Mouse (Mus musculus): ENCODE results near the gene Cyld. TPM values are rescaled to one million over a fixed set of nuclear protein-coding genes. Genes with fewer than 3 reads are reported as not detected.

The Cyld gene
- polyA plus RNA-seq, 1 experiment from 2014 or later, result 15.6 TPM

DNA sequence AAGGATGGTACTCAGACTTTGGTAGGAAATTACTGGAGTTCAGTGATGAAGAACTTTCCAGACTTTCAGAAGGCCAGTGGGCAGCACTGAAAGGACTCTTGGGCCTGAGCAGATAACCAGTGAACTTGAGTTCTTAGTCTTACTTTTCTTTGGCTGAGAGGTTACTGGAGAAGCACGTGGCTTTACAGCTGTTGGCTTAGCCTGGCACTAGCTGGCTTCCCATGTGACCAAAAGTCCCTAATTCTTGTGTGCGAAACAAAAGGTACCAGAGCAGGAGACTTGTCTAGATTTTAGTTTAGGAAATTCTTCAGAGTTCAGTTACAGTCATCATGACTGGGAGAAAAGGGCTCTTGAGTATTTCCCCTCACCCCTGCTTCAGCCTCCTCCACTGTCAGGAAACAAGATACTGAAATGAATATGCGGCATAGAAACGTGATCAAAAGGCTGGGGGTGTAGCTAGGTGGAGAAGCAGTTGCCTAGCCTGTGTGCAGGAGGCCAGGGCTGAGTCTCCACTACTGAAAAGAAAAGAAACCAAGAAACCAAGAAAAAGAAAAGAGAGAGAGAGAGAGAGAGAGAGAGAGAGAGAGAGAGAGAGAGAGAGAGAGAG lies 5.4 kb upstream of the Cyld start:
- no peaks in the 10 kb centered on the region for H3K27me3 ChIP-seq (replicated peaks)
- H3K27ac ChIP-seq (replicated peaks), result no peak overlapping the region
- no peaks in the 10 kb centered on the region for H3K9me3 ChIP-seq (replicated peaks)
- H3K4me1 ChIP-seq, result peaks cover 4% of the 10 kb centered on the region
- H3K4me3 ChIP-seq (replicated peaks), result no peak overlapping the region
- no peaks in the 10 kb centered on the region for H3K36me3 ChIP-seq
- 57% methylated on average over 4 of the region's 4 CpGs for WGBS
- H3K9ac ChIP-seq (replicated peaks), result no peak overlapping the region
- no peak for ATAC-seq (ENCODE audit: low FRiP score)
- no peak overlapping the region for H3K4me2 ChIP-seq

DNA sequence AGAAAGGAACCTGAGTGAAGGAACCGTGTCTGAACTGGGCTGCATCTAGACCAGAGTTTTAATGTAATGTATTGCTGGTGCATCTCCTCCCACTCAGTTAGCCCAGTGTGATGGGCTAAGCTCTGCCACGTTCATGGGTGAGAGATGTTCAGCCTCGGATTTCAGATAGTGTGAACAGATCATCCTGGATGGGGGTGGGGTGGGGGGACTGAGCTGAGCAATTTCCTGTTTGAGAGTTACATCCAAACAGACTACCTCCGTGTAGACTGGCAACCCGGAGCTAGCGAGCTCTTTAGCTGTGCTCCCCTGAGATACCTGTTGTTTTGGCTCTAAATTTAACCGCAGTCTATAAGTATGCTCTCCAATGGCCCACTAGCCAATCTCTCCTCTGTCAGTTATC lies 4.9 kb upstream of the Cyld start:
- WGBS, result 58% methylated on average over 7 of the region's 7 CpGs
- H3K4me3 ChIP-seq (replicated peaks), result no peak overlapping the region
- peaks cover 4% of the 10 kb centered on the region for H3K4me1 ChIP-seq
- H3K27me3 ChIP-seq (replicated peaks), result no peaks in the 10 kb centered on the region
- ATAC-seq (ENCODE audit: low FRiP score), result no peak
- no peak overlapping the region for H3K4me2 ChIP-seq
- H3K9me3 ChIP-seq (replicated peaks), result no peaks in the 10 kb centered on the region
- no peak overlapping the region for H3K9ac ChIP-seq (replicated peaks)
- H3K36me3 ChIP-seq, result no peaks in the 10 kb centered on the region
- H3K27ac ChIP-seq (replicated peaks), result no peak overlapping the region

DNA sequence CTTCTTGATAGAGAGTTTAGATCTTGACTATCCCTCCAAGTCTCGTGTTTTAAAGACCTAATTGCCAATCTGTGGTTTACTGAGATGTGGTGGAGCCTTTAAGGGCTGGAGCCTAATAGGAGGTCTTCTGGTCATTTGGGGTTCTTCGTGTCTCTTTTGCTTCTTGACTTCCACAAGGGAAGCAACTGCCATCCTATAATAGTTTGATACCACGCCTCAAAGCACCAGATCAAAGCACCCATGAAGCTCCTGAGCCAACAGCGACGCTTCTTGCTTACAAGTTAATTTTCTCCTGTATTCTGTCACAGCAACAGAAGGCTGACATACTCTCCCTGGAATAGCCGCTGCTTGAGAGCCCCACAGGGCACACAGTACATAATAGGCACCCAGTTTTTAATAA lies 4.0 kb upstream of the Cyld start:
- Histone ChIP-seq H3K4me1 (peaks cover 9% of the 10 kb centered on the region), H3K27me3 (replicated peaks) (no peaks in the 10 kb centered on the region), H3K27ac (replicated peaks) (no peak overlapping the region), H3K4me2 (no peak overlapping the region), H3K4me3 (replicated peaks) (no peak overlapping the region), H3K9me3 (replicated peaks) (no peaks in the 10 kb centered on the region), H3K9ac (replicated peaks) (no peak overlapping the region), H3K36me3 (no peaks in the 10 kb centered on the region)
- 84% methylated on average over 6 of the region's 6 CpGs for WGBS
- no peak for ATAC-seq (ENCODE audit: low FRiP score)

DNA sequence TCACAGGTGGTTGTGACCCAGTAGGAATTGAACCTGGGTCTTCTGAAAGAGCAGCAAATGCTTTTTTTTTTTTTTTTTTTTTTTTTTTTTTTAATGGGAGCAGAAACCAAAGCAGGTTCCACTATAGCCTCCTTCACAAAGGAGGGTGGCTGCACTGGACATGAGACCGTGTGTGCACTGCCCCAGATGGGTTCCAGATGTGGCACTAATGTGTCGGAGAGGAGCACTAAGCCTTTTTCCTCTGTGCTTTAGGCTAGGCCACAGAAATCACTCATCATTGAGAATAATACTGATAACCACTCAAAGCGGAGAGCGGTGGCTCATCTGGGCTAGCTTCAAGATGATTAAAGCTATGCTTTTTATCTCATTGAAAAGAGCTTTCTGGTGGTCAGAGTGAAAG lies 3.5 kb upstream of the Cyld start:
- Histone ChIP-seq H3K9ac (replicated peaks) (no peak overlapping the region), H3K4me1 (peaks cover 11% of the 10 kb centered on the region), H3K4me2 (no peak overlapping the region), H3K27ac (replicated peaks) (no peak overlapping the region), H3K27me3 (replicated peaks) (no peaks in the 10 kb centered on the region), H3K9me3 (replicated peaks) (no peaks in the 10 kb centered on the region), H3K36me3 (no peaks in the 10 kb centered on the region), H3K4me3 (replicated peaks) (no peak overlapping the region)
- ATAC-seq (ENCODE audit: low FRiP score), result no peak
- WGBS, result 92% methylated on average over 4 of the region's 4 CpGs

DNA sequence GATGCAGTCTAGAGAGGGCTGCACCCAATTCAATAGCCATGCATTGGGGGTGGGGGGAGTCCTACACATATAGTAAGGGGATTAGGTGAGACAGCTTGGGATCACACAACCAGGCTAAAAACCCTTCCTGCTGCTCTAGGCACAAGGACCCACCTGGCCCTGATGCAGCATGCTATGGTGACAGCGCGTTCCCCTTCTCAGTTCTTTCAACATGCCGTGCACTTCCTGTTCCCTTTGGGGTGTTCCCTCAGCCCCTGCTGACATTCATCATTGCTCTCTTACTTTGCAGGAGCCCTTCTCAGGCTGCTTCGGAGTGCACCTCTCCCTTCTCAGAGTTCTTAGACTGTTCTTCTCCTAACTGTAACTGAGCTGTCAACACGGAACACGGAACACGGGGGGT lies 2.5 kb upstream of the Cyld start:
- no peak overlapping the region for H3K9ac ChIP-seq (replicated peaks)
- ATAC-seq (ENCODE audit: low FRiP score), result no peak
- no peak overlapping the region for H3K4me2 ChIP-seq
- no peaks in the 10 kb centered on the region for H3K36me3 ChIP-seq
- no peak overlapping the region for H3K27ac ChIP-seq (replicated peaks)
- peaks cover 13% of the 10 kb centered on the region for H3K4me1 ChIP-seq
- WGBS, result 69% methylated on average over 7 of the region's 7 CpGs
- no peaks in the 10 kb centered on the region for H3K9me3 ChIP-seq (replicated peaks)
- H3K4me3 ChIP-seq (replicated peaks), result no peak overlapping the region
- H3K27me3 ChIP-seq (replicated peaks), result no peaks in the 10 kb centered on the region

DNA sequence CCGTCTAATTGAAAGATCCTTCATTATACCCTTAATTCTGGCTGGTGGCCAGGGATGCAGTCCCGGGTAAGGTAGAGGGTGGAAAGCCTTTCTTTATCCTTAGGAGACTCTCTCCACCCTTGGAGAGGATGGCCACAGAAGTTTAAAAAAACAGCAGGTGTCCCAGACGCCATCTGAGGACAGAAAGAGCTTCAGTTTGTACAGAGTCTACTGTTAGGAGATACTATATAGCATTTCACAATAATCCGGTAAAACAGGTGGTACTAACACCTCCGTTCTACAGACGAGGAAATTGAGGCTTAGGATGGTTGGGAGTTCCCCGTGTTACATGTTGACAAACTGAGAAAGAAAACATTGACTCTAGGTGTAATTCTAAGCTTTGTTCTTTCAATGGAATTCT lies 600 bp upstream of the Cyld start:
- ATAC-seq (ENCODE audit: low FRiP score), result peak; percentile 13; the same call in 1 of the 2 replicates
- Histone ChIP-seq H3K36me3 (no peaks in the 10 kb centered on the region), H3K9me3 (replicated peaks) (no peaks in the 10 kb centered on the region), H3K9ac (replicated peaks) (peak overlapping the region; percentile 44), H3K27me3 (replicated peaks) (no peaks in the 10 kb centered on the region), H3K27ac (replicated peaks) (peak overlapping the region; percentile 56; the same call in 1 of the 2 replicates), H3K4me3 (replicated peaks) (peak overlapping the region; percentile 81), H3K4me2 (peak overlapping the region; percentile 62), H3K4me1 (peaks cover 13% of the 10 kb centered on the region)
- 19% methylated on average over 7 of the region's 7 CpGs for WGBS

DNA sequence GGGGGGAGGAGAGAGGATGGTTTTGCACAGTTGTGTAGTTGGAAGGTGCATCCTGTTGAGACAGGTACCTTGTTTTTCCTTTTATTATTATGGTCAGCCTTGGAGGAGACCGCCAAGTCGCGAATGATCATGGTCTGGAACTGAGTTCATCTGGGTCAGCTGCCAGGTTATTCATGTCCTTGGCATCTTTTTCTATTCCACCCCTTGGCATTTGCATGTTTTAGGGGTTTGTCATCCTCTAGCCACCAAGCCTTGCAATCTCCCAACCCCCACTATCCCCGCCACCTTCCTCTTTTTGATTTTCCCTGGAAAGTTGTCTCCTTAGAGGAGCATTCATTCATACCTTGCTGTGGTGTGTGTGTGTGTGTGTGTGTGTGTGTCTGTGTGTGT lies 809 bp downstream of the Cyld start:
- Histone ChIP-seq H3K9ac (replicated peaks) (peak overlapping the region; percentile 73), H3K27me3 (replicated peaks) (no peaks in the 10 kb centered on the region), H3K4me1 (peaks cover 16% of the 10 kb centered on the region), H3K27ac (replicated peaks) (no peak overlapping the region), H3K4me3 (replicated peaks) (peak overlapping the region; percentile 81), H3K9me3 (replicated peaks) (no peaks in the 10 kb centered on the region), H3K36me3 (no peaks in the 10 kb centered on the region), H3K4me2 (peak overlapping the region; percentile 62)
- 12% methylated on average over 4 of the region's 4 CpGs for WGBS
- 0 out of 2 replicates have a peak, but pooled peaks have one; percentile 1 for ATAC-seq (ENCODE audit: low FRiP score)

DNA sequence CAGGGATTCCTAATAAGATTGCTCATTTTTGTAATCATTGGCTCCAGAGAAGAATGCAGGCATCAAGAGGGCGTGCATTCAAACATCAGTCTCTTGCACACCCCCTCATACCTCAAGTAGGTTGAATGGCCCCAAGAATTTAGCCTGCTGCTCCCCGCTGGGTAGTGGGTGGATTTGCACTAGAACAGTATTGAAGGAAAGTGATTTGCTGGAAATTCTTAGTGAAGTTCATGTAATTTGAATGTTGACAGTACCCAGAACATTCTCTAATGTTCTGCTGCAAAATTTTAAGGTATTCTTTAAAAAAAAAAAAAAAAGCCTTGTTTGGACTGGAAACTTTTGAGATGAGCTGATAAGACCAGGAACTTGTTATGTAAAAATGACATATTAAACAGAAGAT lies 1.2 kb downstream of the Cyld start:
- H3K9me3 ChIP-seq (replicated peaks), result no peaks in the 10 kb centered on the region
- peaks cover 16% of the 10 kb centered on the region for H3K4me1 ChIP-seq
- no peaks in the 10 kb centered on the region for H3K36me3 ChIP-seq
- 29% methylated on average over 2 of the region's 2 CpGs for WGBS
- no peak overlapping the region for H3K27ac ChIP-seq (replicated peaks)
- ATAC-seq (ENCODE audit: low FRiP score), result no peak
- H3K4me3 ChIP-seq (replicated peaks), result peak overlapping the region; percentile 81
- no peaks in the 10 kb centered on the region for H3K27me3 ChIP-seq (replicated peaks)
- H3K9ac ChIP-seq (replicated peaks), result peak overlapping the region; percentile 73
- peak overlapping the region; percentile 62 for H3K4me2 ChIP-seq

DNA sequence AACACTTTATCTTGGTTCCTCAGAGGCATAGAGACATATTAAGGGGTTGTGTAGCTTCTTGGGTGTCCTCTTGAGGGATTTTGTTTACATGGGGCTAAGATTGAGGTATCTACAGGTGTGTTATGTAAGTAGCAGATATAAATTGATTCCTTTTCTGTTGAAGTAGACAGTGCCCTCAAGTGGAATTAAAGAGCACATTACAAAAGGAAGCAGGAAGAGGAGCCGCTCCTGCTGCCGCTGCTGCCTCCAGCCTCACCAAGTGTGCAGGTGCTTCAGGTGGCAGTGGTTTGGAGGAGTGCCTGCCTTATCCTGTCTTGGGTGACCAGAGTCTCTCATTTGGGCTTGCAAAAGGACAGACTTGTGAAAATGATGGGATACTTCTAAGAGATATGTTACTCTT lies 4.8 kb downstream of the Cyld start:
- H3K9ac ChIP-seq (replicated peaks), result no peak overlapping the region
- WGBS, result 28% methylated on average over 2 of the region's 2 CpGs
- no peak overlapping the region for H3K4me2 ChIP-seq
- no peak overlapping the region for H3K27ac ChIP-seq (replicated peaks)
- no peaks in the 10 kb centered on the region for H3K9me3 ChIP-seq (replicated peaks)
- no peaks in the 10 kb centered on the region for H3K27me3 ChIP-seq (replicated peaks)
- peaks cover 11% of the 10 kb centered on the region for H3K4me1 ChIP-seq
- no peak overlapping the region for H3K4me3 ChIP-seq (replicated peaks)
- H3K36me3 ChIP-seq, result no peaks in the 10 kb centered on the region
- no peak for ATAC-seq (ENCODE audit: low FRiP score)

DNA sequence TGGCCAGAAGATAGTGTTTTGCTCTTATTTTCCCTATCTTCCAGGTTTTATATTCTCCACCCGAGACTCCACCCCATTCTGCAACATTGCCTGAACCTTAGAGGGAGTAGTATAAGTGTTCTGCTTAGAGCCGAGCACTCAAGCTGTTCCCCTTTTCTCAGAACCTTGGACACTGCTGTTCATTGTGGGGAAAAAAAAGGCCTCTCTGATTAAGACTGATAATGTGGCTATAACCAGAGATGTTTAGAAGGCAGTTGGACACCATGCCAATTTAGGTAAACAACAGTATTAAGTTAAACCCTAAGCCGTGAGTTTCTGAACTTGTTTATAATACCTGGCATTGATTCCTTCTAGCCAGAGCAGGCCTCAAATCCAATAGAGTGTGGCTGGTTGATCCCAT lies 6.0 kb downstream of the Cyld start:
- no peaks in the 10 kb centered on the region for H3K36me3 ChIP-seq

DNA sequence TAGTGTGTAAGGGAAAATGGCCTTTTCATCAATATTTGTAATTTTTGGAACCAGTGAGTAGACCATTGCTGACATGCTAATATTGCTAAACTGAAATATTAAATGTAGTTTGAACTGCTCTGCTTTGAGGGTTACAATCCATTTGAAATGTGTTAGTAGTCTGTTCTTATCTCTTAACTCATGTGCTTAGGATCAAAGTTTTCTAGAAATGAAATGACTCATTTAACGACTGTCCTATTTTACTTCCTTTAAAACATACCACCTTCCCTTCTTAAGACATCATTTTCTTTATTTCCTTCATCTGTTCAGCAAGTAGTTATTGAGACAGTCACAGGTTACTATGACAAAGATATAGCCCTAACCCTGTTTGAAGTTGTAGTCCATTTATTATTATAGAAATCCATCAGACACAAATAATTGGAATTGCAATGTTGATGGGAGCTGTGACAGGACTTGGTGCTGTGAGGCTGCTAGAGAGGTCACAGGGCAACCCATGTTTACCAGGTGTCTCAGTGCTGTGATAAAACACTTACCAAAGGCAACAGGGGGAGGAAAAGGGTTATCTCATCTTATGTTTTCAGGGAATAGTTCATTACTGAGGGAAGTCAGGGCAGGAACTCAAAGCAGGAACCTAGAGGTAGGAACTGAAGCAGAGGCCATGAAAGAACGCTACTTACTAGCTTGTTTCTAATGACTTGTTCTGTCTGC lies 26.6 kb downstream of the Cyld start:
- Histone ChIP-seq H3K4me2 (no peak overlapping the region), H3K9me3 (replicated peaks) (no peaks in the 10 kb centered on the region), H3K27ac (replicated peaks) (no peak overlapping the region), H3K36me3 (peaks cover 34% of the 10 kb centered on the region), H3K9ac (replicated peaks) (no peak overlapping the region), H3K4me1 (no peaks in the 10 kb centered on the region), H3K4me3 (replicated peaks) (no peak overlapping the region), H3K27me3 (replicated peaks) (no peaks in the 10 kb centered on the region)
- 97% methylated on average over 2 of the region's 2 CpGs for WGBS
- ATAC-seq (ENCODE audit: low FRiP score), result no peak

More for the DNA sequence above, 6.0 kb downstream of the Cyld start:
- Histone ChIP-seq H3K9ac (replicated peaks) (no peak overlapping the region), H3K27ac (replicated peaks) (no peak overlapping the region), H3K4me3 (replicated peaks) (no peak overlapping the region), H3K9me3 (replicated peaks) (no peaks in the 10 kb centered on the region), H3K27me3 (replicated peaks) (no peaks in the 10 kb centered on the region), H3K4me1 (peaks cover 8% of the 10 kb centered on the region), H3K4me2 (no peak overlapping the region)
- 86% methylated on average over 3 of the region's 3 CpGs for WGBS
- no peak for ATAC-seq (ENCODE audit: low FRiP score)

DNA sequence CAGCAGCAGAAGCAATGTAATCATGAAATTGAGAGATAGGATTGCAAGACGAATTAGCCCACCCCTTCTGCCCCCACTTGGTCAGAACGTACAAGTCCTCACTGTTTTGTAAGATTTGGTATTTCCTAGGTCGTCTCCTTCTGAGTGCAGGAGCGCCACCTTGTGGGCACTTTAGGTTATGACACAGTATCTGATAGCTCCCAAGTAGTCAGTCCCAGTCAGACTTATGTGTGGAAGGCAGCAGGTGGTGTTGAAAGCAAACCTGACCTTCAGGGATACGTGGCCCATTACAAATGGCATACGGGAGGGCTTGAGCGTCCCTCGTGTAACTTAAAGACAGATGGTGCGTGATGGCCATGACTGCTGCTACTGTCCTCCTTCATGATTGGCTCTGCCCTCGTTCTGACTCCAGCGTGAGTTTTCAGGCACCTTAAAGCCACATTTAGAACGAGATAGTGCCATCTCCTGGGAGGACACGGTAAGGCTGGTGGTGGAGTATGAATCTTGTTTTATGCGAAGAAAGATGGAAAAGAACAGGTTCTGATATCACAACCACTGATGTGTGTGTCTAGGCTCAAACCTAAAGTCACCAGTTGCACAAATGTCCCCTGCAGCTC lies 58.5 kb downstream of the Cyld start:
- H3K9ac ChIP-seq (replicated peaks), result no peak overlapping the region
- peak; percentile 83 for ATAC-seq (ENCODE audit: low FRiP score)
- peaks cover 9% of the 10 kb centered on the region; the same call in 1 of the 2 replicates for H3K27me3 ChIP-seq (replicated peaks)
- H3K4me3 ChIP-seq (replicated peaks), result no peak overlapping the region
- no peaks in the 10 kb centered on the region for H3K36me3 ChIP-seq
- no peaks in the 10 kb centered on the region for H3K9me3 ChIP-seq (replicated peaks)
- peaks cover 11% of the 10 kb centered on the region for H3K4me1 ChIP-seq
- no peak overlapping the region for H3K27ac ChIP-seq (replicated peaks)
- 2% methylated on average over 14 of the region's 14 CpGs for WGBS
- H3K4me2 ChIP-seq, result peak overlapping the region; percentile 54
